Mouse (Mus musculus): ENCODE results near the gene Plekha3. TPM values are rescaled to one million over a fixed set of nuclear protein-coding genes. Genes with fewer than 3 reads are reported as not detected.

Gene Plekha3
- polyA plus RNA-seq, 1 experiment from 2014 or later = 7.5 TPM

- no peaks in the 10 kb centered on the region for H3K9me3 ChIP-seq (ENCODE audit: control insufficient read depth, low read length)
- H3K4me1 ChIP-seq (replicated peaks; ENCODE audit: control insufficient read depth, insufficient read depth) = no peaks in the 10 kb centered on the region
- TF ChIP-seq EP300 (optimal IDR thresholded peaks at IDR 0.05) (no peak), CTCF (IDR thresholded peaks at IDR 0.05; ENCODE audit: low read depth) (no peak)
- H3K36me3 ChIP-seq (ENCODE audit: control insufficient read depth, insufficient read depth, low read length) = no peaks in the 10 kb centered on the region
- no peak overlapping the region for H3K4me3 ChIP-seq (ENCODE audit: low read depth, low read length)
- 73% methylated on average over 13 of the region's 13 CpGs for WGBS
- DNase-seq (ENCODE audit: low spot score) (no peak), ATAC-seq (ENCODE audit: low FRiP score, low TSS enrichment) (no peak)
- H3K4me2 ChIP-seq (replicated peaks; ENCODE audit: low read depth) = no peak overlapping the region
- no peak overlapping the region for H3K27ac ChIP-seq (replicated peaks)
- no peaks in the 10 kb centered on the region for H3K27me3 ChIP-seq (ENCODE audit: control insufficient read depth, insufficient read depth, low read length)
- H3K9ac ChIP-seq (ENCODE audit: low read length) = no peak overlapping the region
Observed at GRCm38 (mm10) chr2:76658551-76658950, 16.5 kb upstream of the Plekha3 start.

GRCm38 (mm10) chr2:76659419-76659818 lies 15.7 kb upstream of the Plekha3 start:
- DNase-seq (ENCODE audit: low spot score) (no peak), ATAC-seq (ENCODE audit: low FRiP score, low TSS enrichment) (no peak)
- 41% methylated on average over 6 of the region's 8 CpGs for WGBS
- H3K4me3 ChIP-seq (ENCODE audit: low read depth, low read length) = no peak overlapping the region
- H3K4me1 ChIP-seq (replicated peaks; ENCODE audit: control insufficient read depth, insufficient read depth) = no peaks in the 10 kb centered on the region
- H3K27ac ChIP-seq (replicated peaks) = no peak overlapping the region
- H3K9ac ChIP-seq (ENCODE audit: low read length) = no peak overlapping the region
- no peaks in the 10 kb centered on the region for H3K27me3 ChIP-seq (ENCODE audit: control insufficient read depth, insufficient read depth, low read length)
- TF ChIP-seq CTCF (IDR thresholded peaks at IDR 0.05; ENCODE audit: low read depth) (no peak), EP300 (optimal IDR thresholded peaks at IDR 0.05) (no peak)
- 0 out of 2 replicates have a peak, but pooled peaks cover 3% of the 10 kb centered on the region for H3K36me3 ChIP-seq (ENCODE audit: control insufficient read depth, insufficient read depth, low read length)
- no peaks in the 10 kb centered on the region for H3K9me3 ChIP-seq (ENCODE audit: control insufficient read depth, low read length)
- no peak overlapping the region for H3K4me2 ChIP-seq (replicated peaks; ENCODE audit: low read depth)

- Histone ChIP-seq H3K27ac (replicated peaks) (no peak overlapping the region), H3K4me3 (ENCODE audit: low read depth, low read length) (no peak overlapping the region), H3K27me3 (ENCODE audit: control insufficient read depth, insufficient read depth, low read length) (no peaks in the 10 kb centered on the region), H3K9me3 (ENCODE audit: control insufficient read depth, low read length) (no peaks in the 10 kb centered on the region), H3K36me3 (ENCODE audit: control insufficient read depth, insufficient read depth, low read length) (peaks cover 9% of the 10 kb centered on the region; the same call in 1 of the 2 replicates), H3K4me1 (replicated peaks; ENCODE audit: control insufficient read depth, insufficient read depth) (no peaks in the 10 kb centered on the region), H3K9ac (ENCODE audit: low read length) (no peak overlapping the region), H3K4me2 (replicated peaks; ENCODE audit: low read depth) (no peak overlapping the region)
- no peak for DNase-seq (ENCODE audit: low spot score)
- ATAC-seq (ENCODE audit: low FRiP score, low TSS enrichment) = no peak
- 97% methylated on average over 7 of the region's 7 CpGs for WGBS
- TF ChIP-seq CTCF (IDR thresholded peaks at IDR 0.05; ENCODE audit: low read depth) (no peak), EP300 (optimal IDR thresholded peaks at IDR 0.05) (no peak)
Observed at GRCm38 (mm10) chr2:76665531-76665930, 9.6 kb upstream of the Plekha3 start.

- H3K27me3 ChIP-seq (ENCODE audit: control insufficient read depth, insufficient read depth, low read length) = no peaks in the 10 kb centered on the region
- peaks cover 9% of the 10 kb centered on the region; the same call in 1 of the 2 replicates for H3K36me3 ChIP-seq (ENCODE audit: control insufficient read depth, insufficient read depth, low read length)
- 64% methylated on average over 5 of the region's 5 CpGs for WGBS
- DNase-seq (ENCODE audit: low spot score) (no peak), ATAC-seq (ENCODE audit: low FRiP score, low TSS enrichment) (no peak)
- TF ChIP-seq CTCF (IDR thresholded peaks at IDR 0.05; ENCODE audit: low read depth) (no peak), EP300 (optimal IDR thresholded peaks at IDR 0.05) (no peak)
- no peaks in the 10 kb centered on the region for H3K4me1 ChIP-seq (replicated peaks; ENCODE audit: control insufficient read depth, insufficient read depth)
- no peak overlapping the region for H3K4me2 ChIP-seq (replicated peaks; ENCODE audit: low read depth)
- H3K9ac ChIP-seq (ENCODE audit: low read length) = no peak overlapping the region
- H3K4me3 ChIP-seq (ENCODE audit: low read depth, low read length) = no peak overlapping the region
- no peak overlapping the region for H3K27ac ChIP-seq (replicated peaks)
- H3K9me3 ChIP-seq (ENCODE audit: control insufficient read depth, low read length) = no peaks in the 10 kb centered on the region
Observed at GRCm38 (mm10) chr2:76667200-76667599, 7.9 kb upstream of the Plekha3 start.

GRCm38 (mm10) chr2:76671641-76672040 lies 3.4 kb upstream of the Plekha3 start:
- no peaks in the 10 kb centered on the region for H3K9me3 ChIP-seq (ENCODE audit: control insufficient read depth, low read length)
- peak overlapping the region; percentile 66; the same call in 1 of the 2 replicates for H3K9ac ChIP-seq (ENCODE audit: low read length)
- H3K36me3 ChIP-seq (ENCODE audit: control insufficient read depth, insufficient read depth, low read length) = no peaks in the 10 kb centered on the region
- no peak overlapping the region for H3K27ac ChIP-seq (replicated peaks)
- ATAC-seq (ENCODE audit: low FRiP score, low TSS enrichment) = no peak
- no peaks in the 10 kb centered on the region for H3K4me1 ChIP-seq (replicated peaks; ENCODE audit: control insufficient read depth, insufficient read depth)
- TF ChIP-seq CTCF (IDR thresholded peaks at IDR 0.05; ENCODE audit: low read depth) = no peak
- no peak for TF ChIP-seq EP300 (optimal IDR thresholded peaks at IDR 0.05)
- H3K27me3 ChIP-seq (ENCODE audit: control insufficient read depth, insufficient read depth, low read length) = no peaks in the 10 kb centered on the region
- no peak for DNase-seq (ENCODE audit: low spot score)
- 73% methylated on average over 6 of the region's 6 CpGs for WGBS
- peak overlapping the region; percentile 65 for H3K4me2 ChIP-seq (replicated peaks; ENCODE audit: low read depth)
- peak overlapping the region; percentile 56 for H3K4me3 ChIP-seq (ENCODE audit: low read depth, low read length)

- peak overlapping the region; percentile 65 for H3K4me2 ChIP-seq (replicated peaks; ENCODE audit: low read depth)
- H3K9ac ChIP-seq (ENCODE audit: low read length) = peak overlapping the region; percentile 66
- peak overlapping the region; percentile 89 for H3K27ac ChIP-seq (replicated peaks)
- no peaks in the 10 kb centered on the region for H3K36me3 ChIP-seq (ENCODE audit: control insufficient read depth, insufficient read depth, low read length)
- H3K4me1 ChIP-seq (replicated peaks; ENCODE audit: control insufficient read depth, insufficient read depth) = no peaks in the 10 kb centered on the region
- peak overlapping the region; percentile 56 for H3K4me3 ChIP-seq (ENCODE audit: low read depth, low read length)
- H3K27me3 ChIP-seq (ENCODE audit: control insufficient read depth, insufficient read depth, low read length) = no peaks in the 10 kb centered on the region
- no peak for TF ChIP-seq CTCF (IDR thresholded peaks at IDR 0.05; ENCODE audit: low read depth)
- no peak for TF ChIP-seq EP300 (optimal IDR thresholded peaks at IDR 0.05)
- 6% methylated on average over 9 of the region's 9 CpGs for WGBS
- DNase-seq (ENCODE audit: low spot score) (no peak), ATAC-seq (ENCODE audit: low FRiP score, low TSS enrichment) (no peak)
- H3K9me3 ChIP-seq (ENCODE audit: control insufficient read depth, low read length) = no peaks in the 10 kb centered on the region
Observed at GRCm38 (mm10) chr2:76672134-76672745, 2.8 kb upstream of the Plekha3 start.
